Mouse (Mus musculus): Measurements from ENCODE around the gene Ints3. TPM values are rescaled to one million over a fixed set of nuclear protein-coding genes. Genes with fewer than 3 reads are reported as not detected.

The Ints3 gene
- polyA plus RNA-seq, 1 experiment from 2014 or later, result 50.5 TPM

DNA sequence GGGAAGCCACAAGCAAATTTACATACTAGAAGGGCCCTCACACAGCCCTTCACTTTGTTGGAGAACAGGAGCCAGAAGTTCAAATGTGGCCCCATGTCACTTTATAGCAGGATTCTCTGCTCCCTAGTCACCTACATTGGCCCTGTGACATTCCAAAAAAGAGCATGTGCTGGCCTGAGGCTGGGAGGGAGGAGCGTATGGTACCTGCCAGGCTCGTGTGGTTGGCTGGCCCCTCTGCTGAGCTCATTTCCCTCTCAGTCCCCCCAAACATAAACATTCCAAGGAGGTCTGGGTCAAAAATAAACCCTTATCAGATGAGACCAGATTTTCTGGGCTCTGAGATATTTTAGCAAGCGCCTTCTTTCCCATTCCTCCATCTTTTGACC lies 20.4 kb downstream of the Ints3 start:
- H3K9me3 ChIP-seq (ENCODE audit: control insufficient read depth, low read length), result no peaks in the 10 kb centered on the region
- H3K27ac ChIP-seq (ENCODE audit: low read depth, low read length), result no peak overlapping the region
- peaks cover under 1% of the 10 kb centered on the region; the same call in 1 of the 2 replicates for H3K36me3 ChIP-seq (ENCODE audit: control insufficient read depth, insufficient read depth, low read length)
- H3K4me2 ChIP-seq (ENCODE audit: low read depth, low read length, severe bottlenecking), result no peak overlapping the region
- ATAC-seq (replicated peaks; ENCODE audit: low FRiP score) (no peak), DNase-seq (ENCODE audit: low spot score) (no peak)
- H3K4me1 ChIP-seq (replicated peaks; ENCODE audit: control insufficient read depth, insufficient read depth, low read length), result no peaks in the 10 kb centered on the region
- H3K9ac ChIP-seq (ENCODE audit: low read length), result no peak overlapping the region
- H3K4me3 ChIP-seq (ENCODE audit: low read depth, low read length), result no peak overlapping the region
- no peaks in the 10 kb centered on the region for H3K27me3 ChIP-seq (ENCODE audit: control insufficient read depth, insufficient read depth, low read length)
- 80% methylated on average over 3 of the region's 3 CpGs for WGBS

- H3K9me3 ChIP-seq (ENCODE audit: control insufficient read depth, low read length), result no peaks in the 10 kb centered on the region
- H3K27me3 ChIP-seq (ENCODE audit: control insufficient read depth, insufficient read depth, low read length), result no peaks in the 10 kb centered on the region
- ATAC-seq (replicated peaks; ENCODE audit: low FRiP score) (no peak), DNase-seq (ENCODE audit: low spot score) (peak; percentile 78)
- no peaks in the 10 kb centered on the region for H3K4me1 ChIP-seq (replicated peaks; ENCODE audit: control insufficient read depth, insufficient read depth, low read length)
- H3K36me3 ChIP-seq (ENCODE audit: control insufficient read depth, insufficient read depth, low read length), result peaks cover 3% of the 10 kb centered on the region; the same call in 1 of the 2 replicates
- 56% methylated on average over 5 of the region's 5 CpGs for WGBS
- H3K9ac ChIP-seq (ENCODE audit: low read length), result no peak overlapping the region
- no peak overlapping the region for H3K4me2 ChIP-seq (ENCODE audit: low read depth, low read length, severe bottlenecking)
- no peak overlapping the region for H3K27ac ChIP-seq (ENCODE audit: low read depth, low read length)
- no peak overlapping the region for H3K4me3 ChIP-seq (ENCODE audit: low read depth, low read length)
Measured at GRCm38 (mm10) chr3:90412312-90413010, 21.0 kb downstream of the Ints3 start.

- Histone ChIP-seq H3K27me3 (ENCODE audit: control insufficient read depth, insufficient read depth, low read length) (no peaks in the 10 kb centered on the region), H3K27ac (ENCODE audit: low read depth, low read length) (no peak overlapping the region), H3K9ac (ENCODE audit: low read length) (no peak overlapping the region), H3K4me2 (ENCODE audit: low read depth, low read length, severe bottlenecking) (no peak overlapping the region), H3K4me1 (replicated peaks; ENCODE audit: control insufficient read depth, insufficient read depth, low read length) (no peaks in the 10 kb centered on the region), H3K4me3 (ENCODE audit: low read depth, low read length) (no peak overlapping the region), H3K36me3 (ENCODE audit: control insufficient read depth, insufficient read depth, low read length) (peaks cover 8% of the 10 kb centered on the region; the same call in 1 of the 2 replicates), H3K9me3 (ENCODE audit: control insufficient read depth, low read length) (no peaks in the 10 kb centered on the region)
- DNase-seq (ENCODE audit: low spot score) (no peak), ATAC-seq (replicated peaks; ENCODE audit: low FRiP score) (no peak)
- WGBS, result 96% methylated on average over 3 of the region's 3 CpGs
Measured at GRCm38 (mm10) chr3:90408721-90409120, 24.7 kb downstream of the Ints3 start.

GRCm38 (mm10) chr3:90406414-90406813 lies 27.0 kb downstream of the Ints3 start:
- no peak overlapping the region for H3K9ac ChIP-seq (ENCODE audit: low read length)
- H3K27me3 ChIP-seq (ENCODE audit: control insufficient read depth, insufficient read depth, low read length), result no peaks in the 10 kb centered on the region
- H3K4me1 ChIP-seq (replicated peaks; ENCODE audit: control insufficient read depth, insufficient read depth, low read length), result no peaks in the 10 kb centered on the region
- peaks cover 17% of the 10 kb centered on the region; the same call in 1 of the 2 replicates for H3K36me3 ChIP-seq (ENCODE audit: control insufficient read depth, insufficient read depth, low read length)
- H3K4me2 ChIP-seq (ENCODE audit: low read depth, low read length, severe bottlenecking), result no peak overlapping the region
- ATAC-seq (replicated peaks; ENCODE audit: low FRiP score) (no peak), DNase-seq (ENCODE audit: low spot score) (no peak)
- no peak overlapping the region for H3K4me3 ChIP-seq (ENCODE audit: low read depth, low read length)
- 93% methylated on average over 5 of the region's 5 CpGs for WGBS
- no peaks in the 10 kb centered on the region for H3K9me3 ChIP-seq (ENCODE audit: control insufficient read depth, low read length)
- H3K27ac ChIP-seq (ENCODE audit: low read depth, low read length), result no peak overlapping the region

- Histone ChIP-seq H3K27me3 (ENCODE audit: control insufficient read depth, insufficient read depth, low read length) (no peaks in the 10 kb centered on the region), H3K36me3 (ENCODE audit: control insufficient read depth, insufficient read depth, low read length) (peaks cover 23% of the 10 kb centered on the region), H3K4me3 (ENCODE audit: low read depth, low read length) (no peak overlapping the region), H3K27ac (ENCODE audit: low read depth, low read length) (no peak overlapping the region), H3K9me3 (ENCODE audit: control insufficient read depth, low read length) (no peaks in the 10 kb centered on the region), H3K4me2 (ENCODE audit: low read depth, low read length, severe bottlenecking) (no peak overlapping the region), H3K9ac (ENCODE audit: low read length) (no peak overlapping the region), H3K4me1 (replicated peaks; ENCODE audit: control insufficient read depth, insufficient read depth, low read length) (no peaks in the 10 kb centered on the region)
- WGBS, result 93% methylated on average over 4 of the region's 4 CpGs
- ATAC-seq (replicated peaks; ENCODE audit: low FRiP score) (no peak), DNase-seq (ENCODE audit: low spot score) (no peak)
Measured at GRCm38 (mm10) chr3:90404609-90405008, 28.8 kb downstream of the Ints3 start.

DNA sequence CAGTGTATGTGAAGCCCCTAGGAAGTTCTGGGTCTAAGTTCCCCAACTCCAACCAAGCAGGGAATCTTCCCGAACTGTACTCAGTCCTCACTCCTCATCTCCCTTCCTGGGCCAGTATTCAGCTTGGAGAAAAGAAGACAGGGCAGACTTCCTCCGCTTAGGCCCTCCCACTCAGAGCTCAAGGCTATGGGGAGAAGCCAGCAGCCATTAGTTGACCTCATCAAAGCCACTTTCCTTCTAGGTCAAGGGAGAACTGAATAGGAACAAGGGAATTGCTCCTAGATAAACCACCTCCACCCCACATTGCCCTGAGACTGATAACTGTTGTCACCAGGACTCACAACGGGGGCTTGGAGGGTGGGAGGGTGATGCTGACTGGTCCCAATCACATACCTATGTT lies 29.3 kb downstream of the Ints3 start:
- H3K27ac ChIP-seq (ENCODE audit: low read depth, low read length), result no peak overlapping the region
- H3K4me1 ChIP-seq (replicated peaks; ENCODE audit: control insufficient read depth, insufficient read depth, low read length), result no peaks in the 10 kb centered on the region
- H3K9ac ChIP-seq (ENCODE audit: low read length), result no peak overlapping the region
- WGBS, result 95% methylated on average over 3 of the region's 3 CpGs
- no peaks in the 10 kb centered on the region for H3K9me3 ChIP-seq (ENCODE audit: control insufficient read depth, low read length)
- no peak overlapping the region for H3K4me2 ChIP-seq (ENCODE audit: low read depth, low read length, severe bottlenecking)
- no peaks in the 10 kb centered on the region for H3K27me3 ChIP-seq (ENCODE audit: control insufficient read depth, insufficient read depth, low read length)
- H3K36me3 ChIP-seq (ENCODE audit: control insufficient read depth, insufficient read depth, low read length), result peaks cover 28% of the 10 kb centered on the region
- ATAC-seq (replicated peaks; ENCODE audit: low FRiP score) (no peak), DNase-seq (ENCODE audit: low spot score) (no peak)
- no peak overlapping the region for H3K4me3 ChIP-seq (ENCODE audit: low read depth, low read length)

DNA sequence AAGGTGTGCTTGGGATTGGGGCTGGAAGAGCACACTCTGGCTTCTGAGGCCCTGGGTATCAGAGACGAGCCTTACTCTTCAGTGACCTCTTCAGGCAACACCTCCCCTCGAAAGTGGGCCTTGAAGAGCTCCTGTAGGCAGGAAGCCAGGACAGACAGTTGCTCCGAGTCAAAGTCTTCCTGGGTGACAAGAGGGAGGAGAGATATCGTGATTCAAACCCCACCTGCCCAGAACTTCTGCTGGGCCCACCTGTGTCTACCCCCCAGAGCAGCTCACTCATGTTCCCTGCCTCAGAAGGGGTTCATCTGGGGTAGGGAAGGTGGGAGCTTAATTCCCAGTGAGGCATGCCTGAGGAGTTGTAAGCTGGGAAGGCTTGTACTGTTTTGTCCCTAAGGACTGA lies 32.4 kb downstream of the Ints3 start:
- DNase-seq (ENCODE audit: low spot score) (no peak), ATAC-seq (replicated peaks; ENCODE audit: low FRiP score) (no peak)
- peaks cover 29% of the 10 kb centered on the region for H3K36me3 ChIP-seq (ENCODE audit: control insufficient read depth, insufficient read depth, low read length)
- H3K27ac ChIP-seq (ENCODE audit: low read depth, low read length), result no peak overlapping the region
- H3K4me2 ChIP-seq (ENCODE audit: low read depth, low read length, severe bottlenecking), result no peak overlapping the region
- H3K9me3 ChIP-seq (ENCODE audit: control insufficient read depth, low read length), result no peaks in the 10 kb centered on the region
- H3K27me3 ChIP-seq (ENCODE audit: control insufficient read depth, insufficient read depth, low read length), result no peaks in the 10 kb centered on the region
- no peaks in the 10 kb centered on the region for H3K4me1 ChIP-seq (replicated peaks; ENCODE audit: control insufficient read depth, insufficient read depth, low read length)
- no peak overlapping the region for H3K9ac ChIP-seq (ENCODE audit: low read length)
- WGBS, result 87% methylated on average over 4 of the region's 4 CpGs
- no peak overlapping the region for H3K4me3 ChIP-seq (ENCODE audit: low read depth, low read length)

- DNase-seq (ENCODE audit: low spot score) (no peak), ATAC-seq (replicated peaks; ENCODE audit: low FRiP score) (no peak)
- no peaks in the 10 kb centered on the region for H3K9me3 ChIP-seq (ENCODE audit: control insufficient read depth, low read length)
- no peaks in the 10 kb centered on the region for H3K4me1 ChIP-seq (replicated peaks; ENCODE audit: control insufficient read depth, insufficient read depth, low read length)
- no peaks in the 10 kb centered on the region for H3K27me3 ChIP-seq (ENCODE audit: control insufficient read depth, insufficient read depth, low read length)
- no peak overlapping the region for H3K9ac ChIP-seq (ENCODE audit: low read length)
- no peak overlapping the region for H3K27ac ChIP-seq (ENCODE audit: low read depth, low read length)
- no peak overlapping the region for H3K4me2 ChIP-seq (ENCODE audit: low read depth, low read length, severe bottlenecking)
- H3K36me3 ChIP-seq (ENCODE audit: control insufficient read depth, insufficient read depth, low read length), result peaks cover 31% of the 10 kb centered on the region
- no peak overlapping the region for H3K4me3 ChIP-seq (ENCODE audit: low read depth, low read length)
- WGBS, result 94% methylated on average over 3 of the region's 3 CpGs
Measured at GRCm38 (mm10) chr3:90395629-90396028, 37.8 kb downstream of the Ints3 start.

GRCm38 (mm10) chr3:90392661-90393060 lies 40.8 kb downstream of the Ints3 start:
- H3K36me3 ChIP-seq (ENCODE audit: control insufficient read depth, insufficient read depth, low read length), result peaks cover 22% of the 10 kb centered on the region
- ATAC-seq (replicated peaks; ENCODE audit: low FRiP score), result no peak
- H3K27me3 ChIP-seq (ENCODE audit: control insufficient read depth, insufficient read depth, low read length), result no peaks in the 10 kb centered on the region
- H3K9ac ChIP-seq (ENCODE audit: low read length), result no peak overlapping the region
- peaks cover 9% of the 10 kb centered on the region; the same call in 1 of the 2 replicates for H3K4me1 ChIP-seq (replicated peaks; ENCODE audit: control insufficient read depth, insufficient read depth, low read length)
- H3K4me2 ChIP-seq (ENCODE audit: low read depth, low read length, severe bottlenecking), result no peak overlapping the region
- no peak overlapping the region for H3K27ac ChIP-seq (ENCODE audit: low read depth, low read length)
- H3K4me3 ChIP-seq (ENCODE audit: low read depth, low read length), result no peak overlapping the region
- 91% methylated on average over 3 of the region's 3 CpGs for WGBS
- no peak for DNase-seq (ENCODE audit: low spot score)
- H3K9me3 ChIP-seq (ENCODE audit: control insufficient read depth, low read length), result no peaks in the 10 kb centered on the region
